Mouse (Mus musculus) brain, embryonic 14.5 days (tissue): ENCODE measurements at regions not wholly inside any gene's neighbourhood (a gene's known extent, or its start where the extent isn't known, plus 50 kb on each side); places are given as distances from the start of the nearest gene placed in this dataset.

Experiments
- CTCF ChIP-seq: fragments of 200-500 bp; IDR thresholded peaks from 2 replicates; pipeline ENCODE4 v1.5.1; 2012; ENCODE audit warnings: inconsistent platforms, mild to moderate bottlenecking, moderate library complexity, borderline replicate concordance; ENCODE audit not compliant: insufficient read depth, insufficient read length; ENCODE audit errors: extremely low read depth
- POLR2A ChIP-seq: fragments of 200-500 bp; IDR thresholded peaks from 2 replicates; pipeline ENCODE4 v1.6.1; 2012; ENCODE audit warnings: mild to moderate bottlenecking, inconsistent platforms, borderline replicate concordance; ENCODE audit not compliant: poor library complexity, insufficient read depth, insufficient read length, severe bottlenecking; ENCODE audit errors: extremely low read depth

DNA sequence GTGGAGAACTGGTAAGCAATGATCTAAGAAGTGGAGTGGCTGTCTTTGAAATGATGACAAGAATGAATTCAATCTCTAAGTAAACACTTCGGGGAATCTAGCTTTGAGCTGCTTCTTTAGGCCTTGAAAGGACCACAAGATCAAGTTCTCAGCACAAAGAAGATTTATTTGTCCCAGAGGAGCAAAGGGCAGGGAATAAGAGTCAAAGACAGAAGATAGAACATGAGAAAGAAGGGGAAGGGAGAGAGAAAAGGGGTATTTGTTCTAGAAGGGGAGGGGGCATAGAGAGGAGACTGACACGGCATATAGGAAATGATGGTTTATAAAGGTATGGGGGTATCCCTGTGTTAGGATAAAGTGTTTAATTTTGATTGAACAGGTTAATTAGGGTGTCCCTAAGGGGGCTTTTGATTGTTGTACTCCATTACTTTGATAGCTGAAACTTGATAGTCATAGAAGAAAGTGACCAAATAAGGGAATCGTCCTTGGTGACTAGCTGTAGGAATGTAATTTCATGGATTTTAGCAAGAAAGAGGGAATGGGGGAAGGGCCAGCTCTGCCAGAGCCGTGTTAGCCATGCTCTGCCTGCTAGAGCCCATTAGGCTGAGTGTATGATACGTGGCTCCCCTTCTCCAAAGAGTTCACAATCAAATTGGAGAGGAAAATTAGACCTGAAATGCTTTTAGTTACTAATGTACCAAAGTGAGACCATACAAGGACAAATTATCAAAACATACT is 531.1 kb upstream of the Tbl1xr1 start:
- TF ChIP-seq POLR2A = no peak
- TF ChIP-seq CTCF = no peak
